Mouse (Mus musculus): ENCODE data around the gene Coro1c. TPM values are rescaled to one million over a fixed set of nuclear protein-coding genes. Genes with fewer than 3 reads are reported as not detected.

Coro1c gene
- total and polyA plus RNA-seq, 3 experiments: 66.1 to 87.4 (median 69.9) TPM

DNA sequence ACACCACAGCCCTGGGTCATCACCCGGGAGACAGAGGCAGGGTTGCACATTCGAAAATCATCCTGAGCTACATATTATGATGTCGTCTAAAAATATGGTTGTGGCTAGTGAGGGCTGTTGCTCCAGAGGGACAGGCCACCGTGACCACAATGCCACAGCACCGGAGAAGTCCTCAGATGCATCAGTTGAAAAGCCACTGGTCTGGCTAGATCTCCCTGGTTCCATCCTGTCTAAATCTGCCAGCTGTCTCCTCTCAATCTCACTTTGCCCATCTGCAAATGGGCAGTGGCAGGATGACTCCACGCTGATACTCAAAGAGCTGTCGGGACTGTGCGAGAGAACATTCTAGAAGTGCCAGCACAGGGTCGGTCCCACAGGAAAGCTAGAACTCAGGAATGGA, 110.0 kb downstream of the Coro1c start:
- Histone ChIP-seq H3K4me3 (replicated peaks in 1 of 3; ENCODE audit: low read depth in 2 of 3, low read length in 2 of 3, poor library complexity in 1 of 3) (no peak overlapping the region), H3K79me2 (replicated peaks; ENCODE audit: control insufficient read depth, extremely low read depth, insufficient read depth, poor library complexity, severe bottlenecking) (no peaks in the 10 kb centered on the region), H3K27ac (ENCODE audit: insufficient read depth, low read depth) (no peak overlapping the region), H3K27me3 (replicated peaks) (peaks cover 2% of the 10 kb centered on the region), H3K4me2 (ENCODE audit: insufficient read depth, low read depth, poor library complexity, severe bottlenecking) (no peak overlapping the region), H3K9me3 (replicated peaks; ENCODE audit: low read length) (no peaks in the 10 kb centered on the region), H3K4me1 (ENCODE audit: control insufficient read depth in 1 of 2, insufficient read depth in 2 of 2) (peaks cover 9 to 37% of the 10 kb centered on the region in 2 experiments), H3K9ac (ENCODE audit: insufficient read depth, low read depth) (no peak overlapping the region), H3K36me3 (replicated peaks in 1 of 2; ENCODE audit: control insufficient read depth in 1 of 2, insufficient read depth in 1 of 2, low read length in 1 of 2) (no peaks in the 10 kb centered on the region)
- TF ChIP-seq ZKSCAN1 (IDR thresholded peaks at IDR 0.05; ENCODE audit: borderline replicate concordance, low read depth, low read length) (no peak), POLR2A (IDR thresholded peaks at IDR 0.05; ENCODE audit: low read depth, low read length) (no peak), HCFC1 (IDR thresholded peaks at IDR 0.05; ENCODE audit: low read depth, low read length) (no peak), IRF4 (IDR thresholded peaks at IDR 0.05; ENCODE audit: low read depth, low read length) (no peak), CHD1 (IDR thresholded peaks at IDR 0.05; ENCODE audit: low read depth, low read length) (no peak), MAX (IDR thresholded peaks at IDR 0.05; ENCODE audit: low read length) (no peak), EP300 (IDR thresholded peaks at IDR 0.05; ENCODE audit: low read length) (no peak), NELFE (IDR thresholded peaks at IDR 0.05; ENCODE audit: low read depth, low read length) (no peak), MAFK (IDR thresholded peaks at IDR 0.05; ENCODE audit: insufficient replicate concordance, low read length) (no peak), GABPA (IDR thresholded peaks at IDR 0.05; ENCODE audit: insufficient replicate concordance, low read depth, low read length) (no peak)
- no peak for DNase-seq (ENCODE audit: extremely low read depth)
- dilution Hi-C loops (cut with MboI; ENCODE audit: extremely low pct_ligation_motif_present, extremely low pct_unique_long_range_greater_than_20kb, low sequenced_read_pairs): no loop called here
- in situ Hi-C loops (cut with MboI; ENCODE audit: low pct_ligation_motif_present, low pct_unique_long_range_greater_than_20kb, low sequenced_read_pairs): no loop called here

DNA sequence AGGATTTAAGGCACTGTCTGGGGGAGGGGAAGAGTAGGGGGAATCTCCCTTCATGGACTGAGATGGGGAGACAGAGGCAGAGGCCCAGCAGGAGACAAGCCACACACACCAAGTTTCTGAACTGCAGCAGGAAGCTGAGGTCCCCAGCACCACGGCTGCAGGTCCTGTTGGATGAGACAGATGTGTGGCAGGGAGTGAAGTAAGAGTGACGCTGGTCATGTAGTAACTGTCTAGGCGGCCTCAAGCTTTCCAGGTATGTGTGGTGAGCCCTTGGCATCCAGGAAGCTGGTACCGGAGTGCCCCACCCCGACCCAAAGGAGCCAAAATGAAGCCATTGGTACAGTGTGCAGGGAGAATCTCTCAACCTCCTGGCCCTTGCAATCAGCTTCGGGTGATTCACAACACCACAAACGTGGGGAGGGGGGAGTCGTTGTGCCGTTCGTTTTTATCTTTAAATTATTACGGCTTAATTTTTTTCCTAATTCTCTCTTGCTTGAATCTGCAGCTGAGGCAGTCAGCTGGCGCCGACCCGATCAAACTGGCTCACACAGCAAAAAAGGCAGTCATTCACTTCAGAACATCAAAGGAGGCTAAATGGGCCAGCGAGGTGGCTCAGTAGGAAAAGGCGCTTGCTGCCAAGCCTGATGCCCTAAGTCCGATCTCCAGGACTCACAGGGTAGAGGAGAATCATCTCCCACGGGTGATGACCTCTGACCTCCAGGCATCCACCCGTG, 111.2 kb downstream of the Coro1c start:
- Histone ChIP-seq H3K4me2 (ENCODE audit: insufficient read depth, low read depth, poor library complexity, severe bottlenecking) (no peak overlapping the region), H3K4me3 (replicated peaks in 1 of 3; ENCODE audit: low read depth in 2 of 3, low read length in 2 of 3, poor library complexity in 1 of 3) (no peak overlapping the region), H3K79me2 (replicated peaks; ENCODE audit: control insufficient read depth, extremely low read depth, insufficient read depth, poor library complexity, severe bottlenecking) (no peaks in the 10 kb centered on the region), H3K9ac (ENCODE audit: insufficient read depth, low read depth) (no peak overlapping the region), H3K36me3 (replicated peaks in 1 of 2; ENCODE audit: control insufficient read depth in 1 of 2, insufficient read depth in 1 of 2, low read length in 1 of 2) (no peaks in the 10 kb centered on the region), H3K27me3 (replicated peaks) (peaks cover 2% of the 10 kb centered on the region), H3K9me3 (replicated peaks; ENCODE audit: low read length) (no peaks in the 10 kb centered on the region), H3K27ac (ENCODE audit: insufficient read depth, low read depth) (no peak overlapping the region), H3K4me1 (ENCODE audit: control insufficient read depth in 1 of 2, insufficient read depth in 2 of 2) (peaks cover 11 to 46% of the 10 kb centered on the region in 2 experiments; a peak in 3 of 4 replicates)
- dilution Hi-C loops (cut with MboI; ENCODE audit: extremely low pct_ligation_motif_present, extremely low pct_unique_long_range_greater_than_20kb, low sequenced_read_pairs): no loop called here
- in situ Hi-C loops (cut with MboI; ENCODE audit: low pct_ligation_motif_present, low pct_unique_long_range_greater_than_20kb, low sequenced_read_pairs): no loop called here
- DNase-seq (ENCODE audit: extremely low read depth): no peak
- TF ChIP-seq ZKSCAN1 (IDR thresholded peaks at IDR 0.05; ENCODE audit: borderline replicate concordance, low read depth, low read length): no peak
- no peak for TF ChIP-seq PAX5 (IDR thresholded peaks at IDR 0.05; ENCODE audit: low read length)
- no peak for TF ChIP-seq NRF1 (IDR thresholded peaks at IDR 0.05; ENCODE audit: low read depth, low read length)
- no peak for TF ChIP-seq NELFE (IDR thresholded peaks at IDR 0.05; ENCODE audit: low read depth, low read length)

All from CH12.LX (cell line).